Mouse (Mus musculus) common myeloid progenitor, adult 5-6 weeks (primary cell): Measurements from ENCODE around the gene Poc1b. TPM values are rescaled to one million over a fixed set of nuclear protein-coding genes. Genes with fewer than 3 reads are reported as not detected.
"Not testable (repeated sequence)": the region's sequence is repeated elsewhere in the genome, so short reads cannot be mapped to it uniquely, and the experiment has no call there.

Experiments used
- ATAC-seq: replicated peaks from 2 replicates; pipeline ENCODE4 v1.8.0; 2016; ENCODE audit warnings: low read depth, mild to moderate bottlenecking, moderate TSS enrichment, inconsistent platforms; ENCODE audit not compliant: poor library complexity, severe bottlenecking
- total RNA-seq: library from RNA; stranded (forward); fragments of 200-1000, 187-1606 nt; gene quantifications from 2 replicates; pipeline ENCODE4 v1.2.3, GENCODE M21; 2017

The Poc1b gene
- total RNA-seq, 1 experiment from 2014 or later, result 20.3 TPM

GRCm38 (mm10) chr10:99152063-99152462 lies 45.2 kb downstream of the Poc1b start:
- ATAC-seq, result peak; percentile 57; the same call in 1 of the 2 replicates

DNA sequence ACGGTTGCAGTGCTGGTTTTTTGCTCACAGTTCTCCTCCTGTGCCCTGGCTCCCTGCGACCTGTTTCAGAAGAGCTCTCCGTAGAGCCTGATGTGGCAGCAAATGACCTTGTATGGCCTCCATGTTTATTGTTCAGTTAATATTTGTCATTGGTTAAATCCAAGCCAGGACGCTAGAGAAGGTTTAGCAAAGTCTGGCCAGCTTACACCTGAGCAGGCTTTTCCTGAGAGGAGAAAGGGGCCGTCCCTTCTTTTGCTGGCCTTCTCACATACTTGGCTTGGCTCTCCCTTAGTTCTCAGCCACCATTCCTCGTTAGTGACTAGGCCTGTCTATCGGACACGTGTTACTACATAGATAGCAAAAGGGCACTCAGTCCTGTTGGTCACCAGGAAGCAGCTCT lies 47.8 kb downstream of the Poc1b start:
- ATAC-seq, result no peak

- ATAC-seq, result peak; percentile 70; the same call in 1 of the 2 replicates
Observed at GRCm38 (mm10) chr10:99156808-99157207, 50.0 kb downstream of the Poc1b start.

GRCm38 (mm10) chr10:99157697-99158096 lies 50.9 kb downstream of the Poc1b start:
- ATAC-seq, result not testable (repeated sequence)

- ATAC-seq, result peak; percentile 67
Observed at GRCm38 (mm10) chr10:99161987-99162582, 55.2 kb downstream of the Poc1b start.

DNA sequence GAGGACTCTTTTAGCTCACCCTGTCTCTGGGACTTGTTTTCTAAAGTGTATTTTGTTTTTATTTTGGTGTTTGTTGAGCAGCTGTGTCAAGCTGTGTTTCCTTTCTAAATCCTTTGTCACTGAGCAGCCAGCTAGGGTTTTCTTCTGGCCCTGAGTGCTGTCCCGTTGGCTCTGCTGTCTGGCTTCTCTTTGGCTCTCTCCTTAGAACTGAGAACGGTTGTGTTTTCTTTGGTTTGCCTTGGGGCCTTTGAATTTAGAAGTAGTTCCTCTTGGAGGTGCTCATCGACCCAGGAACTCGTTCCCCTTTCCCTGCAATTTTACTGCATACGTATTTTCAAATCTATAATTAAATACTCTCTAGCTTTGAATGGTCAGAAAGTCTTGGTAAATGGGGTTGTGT lies 56.2 kb downstream of the Poc1b start:
- no peak for ATAC-seq

DNA sequence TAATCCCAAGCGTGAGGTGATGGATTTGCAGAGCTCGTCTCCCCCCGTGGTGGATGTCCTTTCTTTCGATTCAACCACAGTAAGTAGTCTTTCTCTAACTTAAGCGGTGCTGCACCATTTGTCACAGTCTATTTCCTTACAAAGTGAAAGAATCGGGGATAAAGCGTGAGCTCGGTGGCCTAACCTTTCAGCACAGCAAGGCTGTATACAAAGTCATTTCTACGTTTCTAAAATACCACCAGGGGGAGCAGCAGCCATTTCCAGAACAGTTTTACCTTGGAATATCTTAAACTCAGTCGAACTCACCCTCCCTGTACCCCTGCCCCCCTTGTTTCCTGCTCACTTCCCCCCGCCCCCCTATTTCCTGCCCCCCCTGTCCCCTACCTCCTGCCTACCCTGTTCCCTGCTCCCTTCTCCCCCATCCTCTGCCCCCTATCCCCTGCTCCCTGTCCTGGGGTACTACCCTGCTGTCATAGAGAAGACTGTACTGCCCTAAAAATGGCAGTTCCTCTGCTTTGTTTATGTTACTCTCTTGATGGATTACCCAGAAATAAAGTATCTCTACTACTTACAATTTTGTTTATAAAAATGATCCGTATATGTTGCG lies 58.1 kb downstream of the Poc1b start:
- ATAC-seq, result peak; percentile 37; the same call in 1 of the 2 replicates

- ATAC-seq, result peak; percentile 51
Observed at GRCm38 (mm10) chr10:99165751-99166282, 59.0 kb downstream of the Poc1b start.

DNA sequence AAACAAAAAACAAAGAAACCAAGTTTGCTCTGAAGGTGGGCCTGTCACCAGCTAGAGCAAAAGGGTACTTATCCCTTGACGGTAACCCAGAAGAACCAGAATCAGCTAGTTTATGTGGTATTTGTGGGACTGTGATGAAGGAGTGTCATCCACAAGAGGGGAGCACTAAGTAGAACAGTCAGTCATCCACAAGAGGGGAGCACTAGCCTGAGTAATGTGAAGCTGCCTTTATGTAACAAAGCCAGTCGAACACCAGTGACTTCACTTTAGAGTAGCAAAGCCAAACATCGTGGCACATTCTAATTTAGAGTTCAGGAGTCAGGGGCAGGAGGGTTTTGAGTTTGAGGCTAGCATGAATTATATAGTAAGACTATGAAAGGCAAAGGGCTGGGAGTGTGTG lies 59.6 kb downstream of the Poc1b start:
- no peak for ATAC-seq

GRCm38 (mm10) chr10:99168404-99168803 lies 61.6 kb downstream of the Poc1b start:
- ATAC-seq, result no peak; the same call in 1 of the 2 replicates

DNA sequence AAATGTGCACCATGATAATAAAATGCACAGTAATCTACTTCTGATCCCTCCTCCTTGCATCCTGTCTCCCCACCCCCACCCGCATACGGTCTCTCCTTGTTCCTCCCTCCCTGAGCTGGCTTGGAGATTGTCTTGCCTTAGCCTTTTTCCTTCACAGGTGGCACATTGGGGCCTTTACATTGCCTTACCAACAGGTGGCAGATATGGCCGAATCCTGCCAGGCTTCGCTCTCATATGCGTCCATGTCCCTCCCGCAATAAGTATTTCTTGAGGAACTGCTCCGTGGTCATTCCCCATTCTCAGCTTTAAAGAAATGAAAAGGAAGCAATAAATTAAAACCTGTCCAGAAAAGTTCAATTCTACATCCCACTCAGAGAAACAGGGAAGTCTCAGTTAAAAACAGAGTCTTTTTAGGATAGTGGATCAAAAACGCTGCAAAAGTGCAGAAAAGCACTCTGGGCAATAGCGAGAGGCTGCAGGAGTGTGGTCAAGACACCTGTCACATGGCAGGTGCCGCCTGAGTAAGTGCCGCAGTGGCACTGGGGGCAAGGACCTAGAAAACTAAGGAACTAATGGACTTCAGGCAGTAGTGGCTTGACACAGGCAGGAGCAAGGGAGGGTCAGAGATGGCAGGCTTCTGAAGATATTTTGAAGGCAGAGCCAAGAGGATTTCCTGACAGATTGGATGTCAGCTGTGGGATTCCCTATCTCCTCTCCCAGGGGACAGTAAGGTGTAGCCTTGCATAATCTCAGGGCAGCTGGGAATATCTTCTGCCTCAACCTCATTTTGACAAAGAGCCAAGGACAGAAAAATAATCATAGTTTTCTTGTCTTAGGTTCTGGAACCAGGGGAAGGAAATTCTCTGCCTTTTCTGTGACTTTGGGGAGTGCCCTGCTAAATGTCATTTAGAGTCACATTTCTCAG lies 62.3 kb downstream of the Poc1b start:
- ATAC-seq, result peak; percentile 58

- ATAC-seq, result peak; percentile 39
Observed at GRCm38 (mm10) chr10:99169765-99170129, 62.9 kb downstream of the Poc1b start.

- peak; percentile 61 for ATAC-seq
Observed at GRCm38 (mm10) chr10:99171961-99172497, 65.2 kb downstream of the Poc1b start.

DNA sequence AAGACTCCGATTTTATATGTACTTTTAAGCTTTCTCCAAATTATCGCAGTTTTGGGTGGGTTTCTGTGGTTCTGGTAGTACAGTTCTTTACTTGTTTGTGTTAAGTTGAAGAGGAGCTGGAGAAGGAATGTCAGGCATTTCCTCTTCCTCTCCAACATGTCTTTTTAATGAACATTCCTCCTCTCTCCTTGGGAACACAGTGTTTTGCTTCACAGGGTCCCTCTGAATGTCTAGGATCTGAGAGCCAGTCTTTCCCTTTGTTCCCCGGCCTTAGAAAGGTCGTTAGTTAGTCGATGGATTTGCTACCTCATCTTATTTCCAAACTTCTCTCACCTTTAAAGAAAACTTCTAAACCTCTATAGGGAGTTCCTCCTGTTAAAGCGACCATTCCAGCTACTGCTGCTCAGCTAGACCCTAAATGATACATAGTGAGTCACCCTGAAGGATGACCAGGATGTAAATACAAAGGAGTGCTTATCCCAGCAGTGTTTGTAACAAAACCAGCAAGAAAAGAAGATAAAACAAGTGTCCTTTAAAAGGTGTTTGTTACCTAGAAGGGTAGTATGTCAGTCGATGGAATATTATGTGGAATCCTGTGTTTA lies 66.2 kb downstream of the Poc1b start:
- ATAC-seq, result no peak

DNA sequence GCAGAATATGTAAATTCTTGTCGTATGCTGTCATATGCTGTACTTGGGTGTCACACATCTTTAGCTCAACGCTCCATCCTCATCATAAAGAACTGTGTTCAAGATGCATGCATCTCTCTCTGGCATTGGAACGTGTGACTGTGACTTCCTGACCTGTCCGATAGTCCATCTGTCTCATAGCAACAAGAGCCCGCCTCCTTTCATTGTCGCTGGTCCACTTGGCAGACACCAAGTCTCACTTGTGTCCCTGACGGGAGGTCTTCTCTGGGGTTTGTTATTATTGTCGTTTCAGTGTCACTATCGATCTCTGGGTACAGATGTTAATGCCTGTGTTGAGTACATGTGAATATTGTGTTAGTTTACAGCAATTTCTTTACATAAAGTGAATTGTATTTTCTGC lies 70.1 kb downstream of the Poc1b start:
- no peak for ATAC-seq

- ATAC-seq, result no peak
Observed at GRCm38 (mm10) chr10:99178118-99178517, 71.3 kb downstream of the Poc1b start.

DNA sequence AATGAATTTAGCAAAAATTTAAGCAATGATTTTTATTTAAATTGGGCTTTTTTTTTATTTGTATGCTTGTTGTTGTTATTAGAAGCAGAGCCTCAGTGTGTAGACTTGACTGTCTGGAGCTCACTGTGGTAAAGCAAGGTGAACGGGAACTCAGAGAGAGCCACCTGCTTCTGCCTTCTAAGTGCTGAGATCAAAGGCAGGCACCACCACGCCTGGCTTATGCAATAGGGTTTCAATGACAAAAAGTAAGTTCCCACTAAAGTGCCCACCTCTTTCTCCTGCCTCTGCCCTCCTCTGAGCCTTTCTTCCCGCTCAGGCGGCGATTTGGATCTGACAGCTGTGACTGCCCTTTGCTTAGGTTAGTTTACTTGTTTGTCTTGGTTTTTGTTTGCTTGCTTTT lies 72.3 kb downstream of the Poc1b start:
- no peak for ATAC-seq

GRCm38 (mm10) chr10:99179566-99179965 lies 72.7 kb downstream of the Poc1b start:
- no peak for ATAC-seq

- ATAC-seq, result peak; percentile 26; the same call in 1 of the 2 replicates
Observed at GRCm38 (mm10) chr10:99181497-99181896, 74.7 kb downstream of the Poc1b start.

- ATAC-seq, result peak; percentile 97
Observed at GRCm38 (mm10) chr10:99182107-99182506, 75.3 kb downstream of the Poc1b start.
